Mouse (Mus musculus): ENCODE results near the gene Plin5. TPM values are rescaled to one million over a fixed set of nuclear protein-coding genes. Genes with fewer than 3 reads are reported as not detected.
A peak's percentile ranks its signal among the peaks of the same experiment; 100 is the strongest.

Gene Plin5
- 0.53 and 0.64 TPM in 2 replicates for polyA plus RNA-seq (2014; fragmentation: Nextera tagmentation; extraction: Ambion mirVana)

DNA sequence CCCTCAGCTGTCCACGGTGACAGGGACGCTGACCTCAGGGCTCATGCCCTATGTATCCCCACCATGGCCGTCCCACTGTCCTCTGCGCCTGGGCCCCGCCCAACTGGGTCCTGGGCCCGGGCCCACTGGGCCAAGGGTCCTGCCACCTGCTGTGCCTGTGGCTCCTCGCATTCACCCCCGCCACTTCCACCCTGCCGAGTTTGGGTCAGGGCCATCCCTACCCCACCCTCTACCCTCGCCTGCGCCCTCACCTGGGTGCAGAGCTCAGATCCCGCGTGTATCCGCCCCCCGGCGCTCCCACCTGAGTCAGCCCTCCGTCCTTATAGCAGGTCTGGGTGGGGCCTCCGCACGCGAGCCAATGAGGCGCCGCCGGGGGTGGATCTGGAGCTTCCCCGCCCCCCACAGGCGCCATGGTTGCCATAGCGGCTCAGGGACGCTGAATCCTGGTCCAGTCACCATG, at the start of gene Plin5:
Gene Plin5, minus strand, starts transcription at position 346 of the 460 bp plus-strand sequence.
- Histone ChIP-seq H3K9ac (replicated peaks; ENCODE audit: low read depth, low read length) (no peak within 1 kb of the TSS; the same call in 1 of the 2 replicates), H3K36me3 (ENCODE audit: control insufficient read depth, insufficient read depth, low read length) (no peaks in the 10 kb centered on the region), H3K4me1 (ENCODE audit: control insufficient read depth, insufficient read depth, low read length) (peaks cover 3% of the 10 kb centered on the region; the same call in 1 of the 2 replicates), H3K9me3 (ENCODE audit: control insufficient read depth, low read depth, low read length) (peaks cover 2% of the 10 kb centered on the region), H3K4me3 (ENCODE audit: low read depth, low read length) (peak within 1 kb of the TSS; percentile 19), H3K27me3 (ENCODE audit: control insufficient read depth, insufficient read depth, low read length) (peaks cover 23% of the 10 kb centered on the region), H3K27ac (ENCODE audit: low read length) (no peak within 1 kb of the TSS), H3K4me2 (replicated peaks; ENCODE audit: low read depth, low read length) (peak within 1 kb of the TSS; percentile 42)
- peak; percentile 67 for ATAC-seq (ENCODE audit: insufficient number of reproducible peaks, insufficient read depth, low FRiP score, low read depth)
- 1% methylated on average over 24 of the region's 27 CpGs for WGBS

DNA sequence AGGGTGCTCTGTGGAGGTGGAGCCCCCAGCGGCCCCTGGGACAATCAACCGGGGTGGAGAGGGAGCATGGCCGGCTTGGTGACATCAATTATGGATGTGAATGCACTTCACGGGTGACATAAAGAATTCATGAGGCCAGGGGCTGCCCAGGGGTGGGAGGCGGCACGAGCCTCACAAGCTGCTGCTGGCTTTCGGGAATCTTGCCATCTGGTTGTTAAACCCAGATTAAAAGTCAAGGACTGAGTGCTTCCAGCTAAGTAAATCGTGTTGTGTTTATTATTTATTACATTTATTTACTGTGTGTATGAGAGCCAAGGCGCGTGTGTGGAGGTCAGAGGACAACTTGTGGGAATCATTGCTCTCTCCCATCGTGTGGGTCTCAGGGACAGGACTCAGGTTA, 48.3 kb upstream of the Plin5 start:
- ATAC-seq (ENCODE audit: insufficient number of reproducible peaks, insufficient read depth, low FRiP score, low read depth) = no peak
- 50% methylated on average over 11 of the region's 11 CpGs for WGBS
- Histone ChIP-seq H3K27ac (ENCODE audit: low read length) (no peak overlapping the region), H3K36me3 (ENCODE audit: control insufficient read depth, insufficient read depth, low read length) (no peaks in the 10 kb centered on the region), H3K4me1 (ENCODE audit: control insufficient read depth, insufficient read depth, low read length) (peaks cover 16% of the 10 kb centered on the region), H3K9ac (replicated peaks; ENCODE audit: low read depth, low read length) (no peak overlapping the region), H3K4me2 (replicated peaks; ENCODE audit: low read depth, low read length) (no peak overlapping the region), H3K4me3 (ENCODE audit: low read depth, low read length) (no peak overlapping the region), H3K9me3 (ENCODE audit: control insufficient read depth, low read depth, low read length) (no peaks in the 10 kb centered on the region), H3K27me3 (ENCODE audit: control insufficient read depth, insufficient read depth, low read length) (no peaks in the 10 kb centered on the region)

DNA sequence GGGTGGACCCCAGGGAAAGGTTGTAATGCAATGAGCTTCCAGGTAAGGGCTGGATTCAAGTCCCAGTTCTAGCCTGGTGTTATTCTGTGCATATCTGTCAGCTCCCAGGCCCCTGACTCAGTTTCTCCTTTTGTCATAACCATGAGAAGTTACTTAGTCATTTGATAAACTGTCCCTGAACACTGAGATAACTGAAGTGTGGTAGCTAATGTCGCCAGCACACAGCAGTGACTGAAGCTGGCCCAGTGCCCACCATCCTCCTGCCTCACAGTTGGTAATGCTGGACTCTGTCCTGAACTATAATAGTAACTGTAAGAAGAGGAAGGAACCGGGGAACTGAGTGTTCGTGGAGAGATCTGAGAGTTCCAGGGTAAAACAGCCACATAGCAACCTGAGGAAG, 47.1 kb upstream of the Plin5 start:
- no peak for ATAC-seq (ENCODE audit: insufficient number of reproducible peaks, insufficient read depth, low FRiP score, low read depth)
- WGBS = 78% methylated on average over 3 of the region's 3 CpGs
- H3K9me3 ChIP-seq (ENCODE audit: control insufficient read depth, low read depth, low read length) = no peaks in the 10 kb centered on the region
- H3K9ac ChIP-seq (replicated peaks; ENCODE audit: low read depth, low read length) = no peak overlapping the region
- peaks cover 16% of the 10 kb centered on the region for H3K4me1 ChIP-seq (ENCODE audit: control insufficient read depth, insufficient read depth, low read length)
- H3K27me3 ChIP-seq (ENCODE audit: control insufficient read depth, insufficient read depth, low read length) = no peaks in the 10 kb centered on the region
- H3K36me3 ChIP-seq (ENCODE audit: control insufficient read depth, insufficient read depth, low read length) = no peaks in the 10 kb centered on the region
- H3K27ac ChIP-seq (ENCODE audit: low read length) = no peak overlapping the region
- H3K4me3 ChIP-seq (ENCODE audit: low read depth, low read length) = no peak overlapping the region
- H3K4me2 ChIP-seq (replicated peaks; ENCODE audit: low read depth, low read length) = no peak overlapping the region

DNA sequence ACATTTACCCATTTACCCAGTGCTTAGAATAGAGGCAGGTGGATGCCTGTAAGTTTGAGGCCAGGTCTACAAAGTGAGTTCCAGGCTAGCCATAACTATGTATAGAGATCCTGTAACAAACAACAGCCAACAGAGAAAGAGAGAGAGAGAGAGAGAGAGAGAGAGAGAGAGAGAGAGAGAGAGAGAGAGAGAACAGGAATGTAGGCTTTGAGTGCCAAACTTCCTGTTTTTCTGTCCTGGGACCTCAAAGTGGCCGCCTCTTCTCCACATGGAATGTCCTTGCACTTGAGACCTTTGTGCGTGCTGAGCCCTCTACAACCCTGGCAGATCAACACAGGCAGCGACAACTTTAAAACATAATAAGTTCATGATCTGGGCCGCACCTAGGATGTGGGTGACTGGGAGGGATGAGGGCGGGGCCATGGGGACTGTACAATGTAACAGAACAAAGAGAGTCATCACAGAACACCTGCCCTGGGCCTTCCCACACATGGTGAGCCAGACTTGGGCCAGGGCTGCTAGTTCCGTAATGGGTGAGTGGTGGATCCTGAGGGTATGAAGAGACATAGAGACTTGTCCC, 46.2 kb upstream of the Plin5 start:
- peak overlapping the region; percentile 73 for H3K4me2 ChIP-seq (replicated peaks; ENCODE audit: low read depth, low read length)
- no peak overlapping the region for H3K27ac ChIP-seq (ENCODE audit: low read length)
- no peak overlapping the region for H3K4me3 ChIP-seq (ENCODE audit: low read depth, low read length)
- H3K9me3 ChIP-seq (ENCODE audit: control insufficient read depth, low read depth, low read length) = no peaks in the 10 kb centered on the region
- H3K36me3 ChIP-seq (ENCODE audit: control insufficient read depth, insufficient read depth, low read length) = no peaks in the 10 kb centered on the region
- H3K27me3 ChIP-seq (ENCODE audit: control insufficient read depth, insufficient read depth, low read length) = no peaks in the 10 kb centered on the region
- H3K9ac ChIP-seq (replicated peaks; ENCODE audit: low read depth, low read length) = no peak overlapping the region; the same call in 1 of the 2 replicates
- 65% methylated on average over 6 of the region's 6 CpGs for WGBS
- peaks cover 16% of the 10 kb centered on the region for H3K4me1 ChIP-seq (ENCODE audit: control insufficient read depth, insufficient read depth, low read length)
- ATAC-seq (ENCODE audit: insufficient number of reproducible peaks, insufficient read depth, low FRiP score, low read depth) = no peak

DNA sequence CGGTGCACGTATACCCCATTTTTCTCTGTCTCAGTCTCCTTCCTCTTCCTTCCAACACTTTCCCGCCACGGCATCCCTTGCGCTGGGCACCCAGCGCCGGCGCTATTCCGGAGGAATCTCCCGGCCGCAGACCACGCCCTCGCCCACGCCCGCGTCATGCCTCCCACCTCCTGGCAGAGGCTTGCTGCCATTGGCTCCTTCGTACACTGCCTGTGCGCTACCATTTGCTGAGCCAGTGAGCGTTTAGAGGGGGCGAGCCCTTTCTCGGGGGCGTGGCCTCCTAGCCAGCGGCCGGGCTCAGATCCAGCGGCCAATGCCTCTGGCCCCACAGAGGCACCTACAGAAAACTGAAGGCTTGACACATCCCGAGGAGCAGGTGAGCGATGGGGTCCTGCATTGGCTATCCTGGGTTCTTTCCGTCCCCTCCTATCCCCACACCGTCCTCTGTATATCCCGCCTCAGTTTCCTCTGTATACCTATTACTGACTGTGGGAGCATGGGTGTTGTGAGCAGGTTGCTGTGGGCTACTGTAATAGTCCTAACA, 44.9 kb upstream of the Plin5 start, which contains the start of gene Tnfaip8l1:
Gene Tnfaip8l1, plus strand, starts transcription at position 247 of the 544 bp plus-strand sequence.
- Histone ChIP-seq H3K36me3 (ENCODE audit: control insufficient read depth, insufficient read depth, low read length) (no peaks in the 10 kb centered on the region), H3K27ac (ENCODE audit: low read length) (no peak within 1 kb of the TSS), H3K4me2 (replicated peaks; ENCODE audit: low read depth, low read length) (peak within 1 kb of the TSS; percentile 73), H3K4me3 (ENCODE audit: low read depth, low read length) (peak within 1 kb of the TSS; percentile 40), H3K4me1 (ENCODE audit: control insufficient read depth, insufficient read depth, low read length) (peaks cover 16% of the 10 kb centered on the region), H3K27me3 (ENCODE audit: control insufficient read depth, insufficient read depth, low read length) (no peaks in the 10 kb centered on the region), H3K9me3 (ENCODE audit: control insufficient read depth, low read depth, low read length) (no peaks in the 10 kb centered on the region), H3K9ac (replicated peaks; ENCODE audit: low read depth, low read length) (peak within 1 kb of the TSS; percentile 30; the same call in 1 of the 2 replicates)
- 1% methylated on average over 30 of the region's 30 CpGs for WGBS
- peak; percentile 97 for ATAC-seq (ENCODE audit: insufficient number of reproducible peaks, insufficient read depth, low FRiP score, low read depth)

DNA sequence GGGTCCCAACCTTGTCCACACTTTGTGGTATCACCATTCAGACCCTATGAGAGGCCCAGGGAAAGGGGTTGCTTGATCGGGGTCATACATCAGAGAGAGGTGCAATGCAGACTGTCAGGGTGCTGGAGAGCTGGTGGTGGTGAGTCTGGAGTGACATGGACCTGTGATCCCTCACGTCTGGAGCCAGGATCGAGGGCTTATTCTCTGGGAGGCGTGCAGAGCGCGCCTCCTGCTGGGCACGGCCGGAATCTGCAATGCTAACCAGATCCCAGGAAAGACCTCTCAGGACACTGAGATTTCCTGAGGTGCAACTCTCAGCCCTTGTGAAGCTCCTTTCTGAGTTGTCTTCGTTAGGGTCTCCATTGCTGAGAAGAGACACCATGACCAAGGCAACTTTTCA, 42.3 kb upstream of the Plin5 start:
- Histone ChIP-seq H3K36me3 (ENCODE audit: control insufficient read depth, insufficient read depth, low read length) (no peaks in the 10 kb centered on the region), H3K9ac (replicated peaks; ENCODE audit: low read depth, low read length) (no peak overlapping the region), H3K4me2 (replicated peaks; ENCODE audit: low read depth, low read length) (no peak overlapping the region), H3K27me3 (ENCODE audit: control insufficient read depth, insufficient read depth, low read length) (no peaks in the 10 kb centered on the region), H3K27ac (ENCODE audit: low read length) (no peak overlapping the region), H3K4me1 (ENCODE audit: control insufficient read depth, insufficient read depth, low read length) (peaks cover 16% of the 10 kb centered on the region), H3K4me3 (ENCODE audit: low read depth, low read length) (no peak overlapping the region), H3K9me3 (ENCODE audit: control insufficient read depth, low read depth, low read length) (no peaks in the 10 kb centered on the region)
- no peak for ATAC-seq (ENCODE audit: insufficient number of reproducible peaks, insufficient read depth, low FRiP score, low read depth)
- WGBS = 1% methylated on average over 9 of the region's 9 CpGs

DNA sequence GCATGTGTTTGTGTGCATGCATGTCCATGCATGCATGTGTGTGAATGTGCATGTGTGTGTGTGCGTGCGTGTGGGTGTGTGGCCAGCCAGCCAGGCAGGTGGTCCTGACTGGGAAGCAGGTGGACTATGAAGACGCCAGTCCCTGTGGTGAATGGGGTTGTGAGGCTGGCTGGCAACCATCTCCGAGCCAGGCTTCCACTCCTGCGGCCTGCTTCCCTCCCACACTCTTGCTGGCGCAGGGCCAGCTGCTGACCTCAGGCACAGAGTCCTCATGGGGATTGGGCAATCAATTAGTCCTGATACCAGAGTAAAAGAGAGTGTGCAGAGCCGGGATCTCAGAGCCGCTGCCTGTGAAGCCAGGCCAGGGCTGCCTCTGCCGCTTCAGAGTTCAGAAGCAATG, 36.2 kb upstream of the Plin5 start:
- Histone ChIP-seq H3K36me3 (ENCODE audit: control insufficient read depth, insufficient read depth, low read length) (no peaks in the 10 kb centered on the region), H3K9ac (replicated peaks; ENCODE audit: low read depth, low read length) (no peak overlapping the region), H3K27me3 (ENCODE audit: control insufficient read depth, insufficient read depth, low read length) (peaks cover 5% of the 10 kb centered on the region), H3K4me1 (ENCODE audit: control insufficient read depth, insufficient read depth, low read length) (0 out of 2 replicates have a peak, but pooled peaks cover 3% of the 10 kb centered on the region), H3K4me3 (ENCODE audit: low read depth, low read length) (no peak overlapping the region), H3K27ac (ENCODE audit: low read length) (no peak overlapping the region), H3K9me3 (ENCODE audit: control insufficient read depth, low read depth, low read length) (no peaks in the 10 kb centered on the region), H3K4me2 (replicated peaks; ENCODE audit: low read depth, low read length) (no peak overlapping the region)
- WGBS = 31% methylated on average over 9 of the region's 9 CpGs
- ATAC-seq (ENCODE audit: insufficient number of reproducible peaks, insufficient read depth, low FRiP score, low read depth) = peak; percentile 63; the same call in 1 of the 2 replicates

DNA sequence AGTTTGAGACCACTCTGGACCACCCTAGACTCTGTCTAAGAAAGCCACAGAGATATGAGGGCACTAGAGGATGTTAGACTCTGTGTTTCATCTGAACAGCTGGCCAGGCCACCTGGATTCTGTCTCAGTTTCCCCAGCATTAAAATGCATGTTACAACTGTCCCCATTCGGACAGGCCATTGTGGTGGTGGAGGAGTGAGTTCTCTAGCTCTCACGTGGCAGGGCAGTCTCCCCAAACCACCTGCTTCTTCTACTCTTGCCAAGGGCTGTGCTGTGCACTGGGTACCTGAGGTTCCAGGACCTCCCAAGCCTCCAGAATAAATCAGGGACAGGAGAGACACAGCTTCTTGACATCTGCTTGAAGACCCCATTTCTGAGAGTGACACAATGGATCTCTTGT, 32.5 kb upstream of the Plin5 start:
- H3K27ac ChIP-seq (ENCODE audit: low read length) = no peak overlapping the region
- no peaks in the 10 kb centered on the region for H3K36me3 ChIP-seq (ENCODE audit: control insufficient read depth, insufficient read depth, low read length)
- no peak for ATAC-seq (ENCODE audit: insufficient number of reproducible peaks, insufficient read depth, low FRiP score, low read depth)
- no peak overlapping the region for H3K9ac ChIP-seq (replicated peaks; ENCODE audit: low read depth, low read length)
- H3K27me3 ChIP-seq (ENCODE audit: control insufficient read depth, insufficient read depth, low read length) = peaks cover 15% of the 10 kb centered on the region
- H3K9me3 ChIP-seq (ENCODE audit: control insufficient read depth, low read depth, low read length) = no peaks in the 10 kb centered on the region
- H3K4me3 ChIP-seq (ENCODE audit: low read depth, low read length) = no peak overlapping the region
- WGBS = 53% methylated on average over 2 of the region's 2 CpGs
- 0 out of 2 replicates have a peak, but pooled peaks cover 3% of the 10 kb centered on the region for H3K4me1 ChIP-seq (ENCODE audit: control insufficient read depth, insufficient read depth, low read length)
- H3K4me2 ChIP-seq (replicated peaks; ENCODE audit: low read depth, low read length) = no peak overlapping the region

All from stomach, embryonic 14.5 days (tissue).